15 mouse cellular contexts compared by ENCODE assay signal in the genomic region with DNA sequence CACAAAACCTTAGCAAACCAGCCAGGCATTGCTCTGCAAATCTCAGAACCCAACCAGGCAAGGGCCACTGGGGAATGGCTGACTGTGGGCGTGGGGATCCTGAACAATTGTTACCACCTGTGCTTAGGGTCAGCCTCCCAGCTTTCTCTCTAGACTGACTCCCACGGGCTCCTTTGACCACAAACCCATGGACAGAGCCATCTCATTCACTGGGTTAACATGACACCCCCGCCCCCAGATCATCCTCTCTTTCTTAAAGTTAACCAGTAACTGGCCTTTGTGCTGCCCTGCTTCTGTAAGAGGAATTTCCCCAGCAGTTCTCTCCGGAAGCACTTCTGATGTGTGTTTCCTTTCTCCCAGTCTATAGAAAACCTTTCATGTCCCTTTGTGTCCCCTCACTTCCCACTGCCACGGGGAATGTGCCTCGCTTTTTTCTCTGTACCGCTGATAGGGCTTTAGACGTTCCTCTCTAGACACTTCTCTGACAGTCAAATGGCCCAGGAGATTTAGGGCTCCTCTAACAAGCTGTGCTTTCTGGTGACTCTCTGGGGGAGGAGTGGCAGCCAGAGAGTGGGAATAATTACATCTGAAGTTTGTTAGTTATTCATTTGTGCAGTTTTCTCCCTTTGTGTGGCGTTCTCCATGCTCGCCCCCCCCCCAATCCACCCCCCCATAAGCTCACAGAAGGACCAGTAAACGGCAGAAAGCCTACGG.
DNase-seq lines count a peak whose midpoint lies in the region; ATAC-seq and TF ChIP-seq lines count a peak whose summit lies in the region.
"Had no signal": no experiment of that assay in that cellular context is flagged by ENCODE, and none has a peak within 500 bp of the region (broad histone marks: within the 10 kb centered on the region; RNA-seq: fewer than 3 reads in every experiment).

No protein-coding gene starts in this region.

- H3K36me3 ChIP-seq in forebrain, embryonic 10.5 days (replicated peaks): no peaks in the 10 kb centered on the region
- H3K36me3 ChIP-seq in forebrain, embryonic 12.5 days (replicated peaks): no peaks in the 10 kb centered on the region
- no peaks in the 10 kb centered on the region for H3K36me3 ChIP-seq in kidney, postnatal 0 days (ENCODE audit: insufficient read depth, low read length)
- no peaks in the 10 kb centered on the region for H3K36me3 ChIP-seq in neural tube, embryonic 12.5 days
- H3K36me3 ChIP-seq: embryonic facial prominence, embryonic 12.5 days; intestine, embryonic 15.5 days; liver, embryonic 13.5 days had no signal

- TF ChIP-seq CTCF in kidney, postnatal 0 days (IDR thresholded peaks at IDR 0.05; ENCODE audit: low read depth): no peak

- no peak overlapping the region for H3K4me2 ChIP-seq in forebrain, embryonic 12.5 days
- peak overlapping the region; percentile 32 for H3K4me2 ChIP-seq in kidney, postnatal 0 days (ENCODE audit: low read length)
- H3K4me2 ChIP-seq in neural tube, embryonic 12.5 days (replicated peaks): peak overlapping the region; percentile 30; the same call in 1 of the 2 replicates
- H3K4me2 ChIP-seq: embryonic facial prominence, embryonic 12.5 days; intestine, embryonic 15.5 days; liver, embryonic 13.5 days had no signal

- no peak overlapping the region for H3K4me3 ChIP-seq in forebrain, embryonic 10.5 days
- H3K4me3 ChIP-seq in forebrain, embryonic 12.5 days (replicated peaks): no peak overlapping the region
- no peak overlapping the region for H3K4me3 ChIP-seq in kidney, postnatal 0 days (replicated peaks; ENCODE audit: low read depth, low read length)
- no peak overlapping the region for H3K4me3 ChIP-seq in neural tube, embryonic 12.5 days
- H3K4me3 ChIP-seq: embryonic facial prominence, embryonic 12.5 days; intestine, embryonic 15.5 days; liver, embryonic 13.5 days had no signal

- H3K27ac ChIP-seq in forebrain, embryonic 10.5 days: peak overlapping the region; percentile 40; the same call in 1 of the 2 replicates
- H3K27ac ChIP-seq in forebrain, embryonic 12.5 days: no peak overlapping the region
- peak overlapping the region; percentile 60; the same call in 1 of the 2 replicates for H3K27ac ChIP-seq in kidney, postnatal 0 days
- no peak overlapping the region for H3K27ac ChIP-seq in neural tube, embryonic 12.5 days
- H3K27ac ChIP-seq: embryonic facial prominence, embryonic 12.5 days; intestine, embryonic 15.5 days; liver, embryonic 13.5 days had no signal

- no peak for DNase-seq in forebrain, embryonic 10.5 days (ENCODE audit: extremely low spot score, low spot score)
- peak; percentile 45 for DNase-seq in embryo, embryonic 10.5 days (ENCODE audit: low spot score)
- peak; percentile 79 for DNase-seq in kidney, postnatal 0 days (ENCODE audit: low spot score)
- no peak for DNase-seq in layer of hippocampus, adult 11-12 months (ENCODE audit: low spot score)
- DNase-seq in layer of hippocampus, adult 8-10 months (ENCODE audit: low spot score in 2 of 2): no peak
- DNase-seq in adrenal gland, postnatal 25 days: no peak
- DNase-seq: cerebellum, adult 9-10 months; liver, embryonic 13.5 days; lung, postnatal 14 days; right cerebral cortex, postnatal 4 days; thymus, adult 18-20 months had no signal

- WGBS in forebrain, embryonic 10.5 days: 30% methylated on average over 12 of the region's 12 CpGs
- 14% methylated on average over 12 of the region's 12 CpGs for WGBS in forebrain, embryonic 12.5 days
- WGBS in kidney, postnatal 0 days: 11% methylated on average over 12 of the region's 12 CpGs
- WGBS in neural tube, embryonic 12.5 days: 5% methylated on average over 12 of the region's 12 CpGs

- no peak overlapping the region for H3K9ac ChIP-seq in forebrain, embryonic 12.5 days
- H3K9ac ChIP-seq in kidney, postnatal 0 days (ENCODE audit: low read depth, low read length): no peak overlapping the region
- no peak overlapping the region for H3K9ac ChIP-seq in neural tube, embryonic 12.5 days
- H3K9ac ChIP-seq: embryonic facial prominence, embryonic 12.5 days; intestine, embryonic 15.5 days; liver, embryonic 13.5 days had no signal

- no peaks in the 10 kb centered on the region for H3K9me3 ChIP-seq in forebrain, embryonic 10.5 days
- no peaks in the 10 kb centered on the region for H3K9me3 ChIP-seq in forebrain, embryonic 12.5 days
- H3K9me3 ChIP-seq in kidney, postnatal 0 days (replicated peaks; ENCODE audit: low read length): no peaks in the 10 kb centered on the region
- no peaks in the 10 kb centered on the region for H3K9me3 ChIP-seq in neural tube, embryonic 12.5 days
- H3K9me3 ChIP-seq: embryonic facial prominence, embryonic 12.5 days; intestine, embryonic 15.5 days; liver, embryonic 13.5 days had no signal

- no peak for ATAC-seq in forebrain, embryonic 12.5 days (ENCODE audit: low FRiP score)
- peak; percentile 84 for ATAC-seq in kidney, postnatal 0 days (replicated peaks; ENCODE audit: low FRiP score, low read depth)
- no peak for ATAC-seq in neural tube, embryonic 12.5 days (ENCODE audit: low FRiP score, low read depth)
- ATAC-seq: intestine, embryonic 15.5 days had no signal

- H3K27me3 ChIP-seq in forebrain, embryonic 10.5 days (ENCODE audit: poor library complexity, severe bottlenecking): 0 out of 2 replicates have a peak, but pooled peaks cover 12% of the 10 kb centered on the region
- peaks cover 17% of the 10 kb centered on the region for H3K27me3 ChIP-seq in forebrain, embryonic 12.5 days
- H3K27me3 ChIP-seq in kidney, postnatal 0 days (ENCODE audit: insufficient read depth, low read length): no peaks in the 10 kb centered on the region
- no peaks in the 10 kb centered on the region for H3K27me3 ChIP-seq in neural tube, embryonic 12.5 days (replicated peaks)
- H3K27me3 ChIP-seq: embryonic facial prominence, embryonic 12.5 days; intestine, embryonic 15.5 days; liver, embryonic 13.5 days had no signal

- peaks cover 32% of the 10 kb centered on the region for H3K4me1 ChIP-seq in forebrain, embryonic 10.5 days
- H3K4me1 ChIP-seq in forebrain, embryonic 12.5 days: peaks cover 22% of the 10 kb centered on the region
- H3K4me1 ChIP-seq in kidney, postnatal 0 days (replicated peaks; ENCODE audit: insufficient read depth, low read length): peaks cover 11% of the 10 kb centered on the region; the same call in 1 of the 2 replicates
- H3K4me1 ChIP-seq in neural tube, embryonic 12.5 days: peaks cover 22% of the 10 kb centered on the region
- H3K4me1 ChIP-seq: intestine, embryonic 15.5 days; liver, embryonic 13.5 days had no signal

Comparison
In these comparisons a context has a peak if more than half of its experiments do, and no peak if none do; other contexts are left out.
1. H3K27ac ChIP-seq: peak in forebrain, embryonic 10.5 days (single experiment) and kidney, postnatal 0 days (single experiment); none in forebrain, embryonic 12.5 days (single experiment) and neural tube, embryonic 12.5 days (single experiment).
2. DNase-seq: peak in embryo, embryonic 10.5 days (single experiment) and kidney, postnatal 0 days (single experiment); none in forebrain, embryonic 10.5 days (single experiment), layer of hippocampus, adult 11-12 months (single experiment), layer of hippocampus, adult 8-10 months (0 of 2) and adrenal gland, postnatal 25 days (single experiment).